Mouse (Mus musculus): ENCODE results near the gene Gm6588. TPM values are rescaled to one million over a fixed set of nuclear protein-coding genes. Genes with fewer than 3 reads are reported as not detected.

Gene Gm6588
- polyA plus RNA-seq, 1 experiment from 2014 or later, result not detected

- H3K27ac ChIP-seq (ENCODE audit: low read length), result no peak overlapping the region
- no peak overlapping the region for H3K9ac ChIP-seq (ENCODE audit: low read depth, low read length)
- no peak overlapping the region for H3K4me3 ChIP-seq (ENCODE audit: low read length)
- H3K27me3 ChIP-seq (replicated peaks; ENCODE audit: control insufficient read depth, insufficient read depth, low read length), result peaks cover 3% of the 10 kb centered on the region; the same call in 1 of the 2 replicates
- H3K36me3 ChIP-seq (ENCODE audit: control insufficient read depth, insufficient read depth, low read length), result no peaks in the 10 kb centered on the region
- no peaks in the 10 kb centered on the region for H3K4me1 ChIP-seq (ENCODE audit: control insufficient read depth, insufficient read depth, low read length)
- H3K4me2 ChIP-seq (ENCODE audit: low read depth, low read length), result no peak overlapping the region
- ATAC-seq, result peak; percentile 50; the same call in 1 of the 2 replicates
- no peaks in the 10 kb centered on the region for H3K9me3 ChIP-seq (ENCODE audit: control insufficient read depth, low read length)
- WGBS, result 25% methylated on average over 13 of the region's 13 CpGs
These were observed 35.9 kb downstream of the Gm6588 start for GRCm38 (mm10) chr5:112484924-112485715.

GRCm38 (mm10) chr5:112486415-112486814, 37.2 kb downstream of the Gm6588 start:
- WGBS, result 68% methylated on average over 5 of the region's 5 CpGs
- Histone ChIP-seq H3K27ac (ENCODE audit: low read length) (no peak overlapping the region), H3K36me3 (ENCODE audit: control insufficient read depth, insufficient read depth, low read length) (no peaks in the 10 kb centered on the region), H3K4me1 (ENCODE audit: control insufficient read depth, insufficient read depth, low read length) (no peaks in the 10 kb centered on the region), H3K27me3 (replicated peaks; ENCODE audit: control insufficient read depth, insufficient read depth, low read length) (peaks cover 3% of the 10 kb centered on the region; the same call in 1 of the 2 replicates), H3K9me3 (ENCODE audit: control insufficient read depth, low read length) (no peaks in the 10 kb centered on the region), H3K9ac (ENCODE audit: low read depth, low read length) (no peak overlapping the region), H3K4me3 (ENCODE audit: low read length) (no peak overlapping the region), H3K4me2 (ENCODE audit: low read depth, low read length) (no peak overlapping the region)
- no peak for ATAC-seq

GRCm38 (mm10) chr5:112487504-112487903, 38.3 kb downstream of the Gm6588 start:
- H3K4me2 ChIP-seq (ENCODE audit: low read depth, low read length), result no peak overlapping the region
- no peak overlapping the region for H3K27ac ChIP-seq (ENCODE audit: low read length)
- H3K36me3 ChIP-seq (ENCODE audit: control insufficient read depth, insufficient read depth, low read length), result no peaks in the 10 kb centered on the region
- no peak overlapping the region for H3K9ac ChIP-seq (ENCODE audit: low read depth, low read length)
- no peak for ATAC-seq
- 95% methylated on average over 1 of the region's 1 CpGs for WGBS
- no peaks in the 10 kb centered on the region for H3K9me3 ChIP-seq (ENCODE audit: control insufficient read depth, low read length)
- no peaks in the 10 kb centered on the region for H3K4me1 ChIP-seq (ENCODE audit: control insufficient read depth, insufficient read depth, low read length)
- no peak overlapping the region for H3K4me3 ChIP-seq (ENCODE audit: low read length)
- peaks cover 3% of the 10 kb centered on the region; the same call in 1 of the 2 replicates for H3K27me3 ChIP-seq (replicated peaks; ENCODE audit: control insufficient read depth, insufficient read depth, low read length)

GRCm38 (mm10) chr5:112488101-112488776, 39.0 kb downstream of the Gm6588 start:
- Histone ChIP-seq H3K27ac (ENCODE audit: low read length) (no peak overlapping the region), H3K27me3 (replicated peaks; ENCODE audit: control insufficient read depth, insufficient read depth, low read length) (peaks cover 3% of the 10 kb centered on the region; the same call in 1 of the 2 replicates), H3K4me1 (ENCODE audit: control insufficient read depth, insufficient read depth, low read length) (no peaks in the 10 kb centered on the region), H3K4me2 (ENCODE audit: low read depth, low read length) (no peak overlapping the region), H3K9me3 (ENCODE audit: control insufficient read depth, low read length) (no peaks in the 10 kb centered on the region), H3K9ac (ENCODE audit: low read depth, low read length) (no peak overlapping the region), H3K4me3 (ENCODE audit: low read length) (no peak overlapping the region), H3K36me3 (ENCODE audit: control insufficient read depth, insufficient read depth, low read length) (no peaks in the 10 kb centered on the region)
- ATAC-seq, result no peak
- WGBS, result 69% methylated on average over 8 of the region's 8 CpGs

- no peaks in the 10 kb centered on the region; the same call in 1 of the 2 replicates for H3K27me3 ChIP-seq (replicated peaks; ENCODE audit: control insufficient read depth, insufficient read depth, low read length)
- H3K4me1 ChIP-seq (ENCODE audit: control insufficient read depth, insufficient read depth, low read length), result peaks cover 4% of the 10 kb centered on the region
- no peaks in the 10 kb centered on the region for H3K9me3 ChIP-seq (ENCODE audit: control insufficient read depth, low read length)
- H3K27ac ChIP-seq (ENCODE audit: low read length), result no peak overlapping the region
- 40% methylated on average over 11 of the region's 11 CpGs for WGBS
- peak; percentile 38; the same call in 1 of the 2 replicates for ATAC-seq
- H3K9ac ChIP-seq (ENCODE audit: low read depth, low read length), result no peak overlapping the region
- no peaks in the 10 kb centered on the region for H3K36me3 ChIP-seq (ENCODE audit: control insufficient read depth, insufficient read depth, low read length)
- no peak overlapping the region for H3K4me2 ChIP-seq (ENCODE audit: low read depth, low read length)
- no peak overlapping the region for H3K4me3 ChIP-seq (ENCODE audit: low read length)
These were observed 42.3 kb downstream of the Gm6588 start for GRCm38 (mm10) chr5:112491489-112491888.

GRCm38 (mm10) chr5:112493492-112493891, 44.3 kb downstream of the Gm6588 start:
- H3K4me1 ChIP-seq (ENCODE audit: control insufficient read depth, insufficient read depth, low read length), result peaks cover 4% of the 10 kb centered on the region
- H3K4me3 ChIP-seq (ENCODE audit: low read length), result no peak overlapping the region
- H3K36me3 ChIP-seq (ENCODE audit: control insufficient read depth, insufficient read depth, low read length), result no peaks in the 10 kb centered on the region
- no peak overlapping the region for H3K27ac ChIP-seq (ENCODE audit: low read length)
- H3K27me3 ChIP-seq (replicated peaks; ENCODE audit: control insufficient read depth, insufficient read depth, low read length), result no peaks in the 10 kb centered on the region
- no peak overlapping the region for H3K4me2 ChIP-seq (ENCODE audit: low read depth, low read length)
- no peak overlapping the region for H3K9ac ChIP-seq (ENCODE audit: low read depth, low read length)
- H3K9me3 ChIP-seq (ENCODE audit: control insufficient read depth, low read length), result no peaks in the 10 kb centered on the region
- 34% methylated on average over 11 of the region's 11 CpGs for WGBS
- ATAC-seq, result peak; percentile 68

- Histone ChIP-seq H3K4me3 (ENCODE audit: low read length) (no peak overlapping the region), H3K4me1 (ENCODE audit: control insufficient read depth, insufficient read depth, low read length) (peaks cover 11% of the 10 kb centered on the region), H3K36me3 (ENCODE audit: control insufficient read depth, insufficient read depth, low read length) (no peaks in the 10 kb centered on the region), H3K9me3 (ENCODE audit: control insufficient read depth, low read length) (no peaks in the 10 kb centered on the region), H3K9ac (ENCODE audit: low read depth, low read length) (no peak overlapping the region), H3K27ac (ENCODE audit: low read length) (no peak overlapping the region), H3K4me2 (ENCODE audit: low read depth, low read length) (no peak overlapping the region), H3K27me3 (replicated peaks; ENCODE audit: control insufficient read depth, insufficient read depth, low read length) (no peaks in the 10 kb centered on the region)
- 76% methylated on average over 7 of the region's 7 CpGs for WGBS
- ATAC-seq, result no peak
These were observed 47.6 kb downstream of the Gm6588 start for GRCm38 (mm10) chr5:112496753-112497369.

GRCm38 (mm10) chr5:112498921-112499917, 50.0 kb downstream of the Gm6588 start:
- H3K27me3 ChIP-seq (replicated peaks; ENCODE audit: control insufficient read depth, insufficient read depth, low read length), result no peaks in the 10 kb centered on the region
- H3K4me3 ChIP-seq (ENCODE audit: low read length), result no peak overlapping the region
- H3K9ac ChIP-seq (ENCODE audit: low read depth, low read length), result 0 out of 2 replicates have a peak overlapping the region, but pooled peaks have one; percentile 3
- no peaks in the 10 kb centered on the region for H3K9me3 ChIP-seq (ENCODE audit: control insufficient read depth, low read length)
- peak; percentile 94 for ATAC-seq
- peaks cover 8% of the 10 kb centered on the region; the same call in 1 of the 2 replicates for H3K4me1 ChIP-seq (ENCODE audit: control insufficient read depth, insufficient read depth, low read length)
- WGBS, result 63% methylated on average over 13 of the region's 13 CpGs
- H3K4me2 ChIP-seq (ENCODE audit: low read depth, low read length), result no peak overlapping the region
- peak overlapping the region; percentile 30 for H3K27ac ChIP-seq (ENCODE audit: low read length)
- H3K36me3 ChIP-seq (ENCODE audit: control insufficient read depth, insufficient read depth, low read length), result no peaks in the 10 kb centered on the region
